Mouse (Mus musculus) urinary bladder, adult 2 months (tissue): ENCODE measurements around the gene Mccc1. TPM values are rescaled to one million over a fixed set of nuclear protein-coding genes. Genes with fewer than 3 reads are reported as not detected.

Source experiments
- DNase-seq: peaks from one replicate; pipeline ENCODE4 v3.0.0; 2022; ENCODE audit warnings: low spot score
- polyA plus RNA-seq: library from polyadenylated mRNA; depleted of rRNA; stranded (reverse); fragments of >200 nt; gene quantifications from 2 replicates; pipeline ENCODE4 v1.2.3, GENCODE M21; 2012

Gene Mccc1
- polyA plus RNA-seq, 1 experiment, result 22.6 TPM

GRCm38 (mm10) chr3:35964928-35965327 lies 35.5 kb downstream of the Mccc1 start:
- DNase-seq, result no peak

DNA sequence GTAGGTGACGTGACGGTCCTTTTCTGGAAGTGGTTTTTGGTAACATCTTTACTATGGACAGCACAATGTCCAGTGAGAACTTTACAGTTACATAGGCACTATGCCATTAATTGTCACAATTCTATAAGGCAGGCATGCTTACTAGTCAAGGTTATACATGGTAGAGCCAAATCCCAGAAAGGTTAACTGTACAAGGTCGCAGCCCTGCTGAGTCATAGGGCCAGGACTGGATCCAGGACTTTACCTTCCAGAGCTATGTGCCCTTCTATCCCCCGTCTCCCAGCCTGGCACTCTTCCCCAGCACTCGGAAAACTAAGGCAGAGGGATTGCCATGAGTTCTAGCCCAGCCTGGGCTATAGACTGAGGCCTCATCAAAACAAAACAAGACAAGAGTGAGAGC lies 36.6 kb downstream of the Mccc1 start:
- DNase-seq, result no peak

- no peak for DNase-seq
Observed at GRCm38 (mm10) chr3:35963401-35963800, 37.1 kb downstream of the Mccc1 start.

DNA sequence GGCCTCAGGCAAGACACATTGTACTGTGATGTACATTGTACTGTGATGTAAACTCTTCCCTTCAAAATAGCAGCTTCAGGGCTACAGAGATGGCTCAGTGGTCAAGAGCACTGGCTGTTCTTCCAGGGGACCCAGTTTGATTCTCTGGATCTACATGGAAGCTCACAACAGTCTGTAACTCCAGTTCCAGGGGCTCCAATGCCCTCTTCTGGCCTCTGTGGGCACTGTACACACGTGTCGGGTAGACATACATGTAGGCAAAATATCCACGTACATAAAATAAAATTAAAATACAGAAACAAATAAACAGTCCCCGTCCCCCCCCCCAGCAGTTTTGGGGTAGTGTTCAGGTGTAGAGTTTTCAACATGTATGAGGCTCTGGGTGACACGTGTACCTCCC lies 37.5 kb downstream of the Mccc1 start:
- no peak for DNase-seq

GRCm38 (mm10) chr3:35957230-35957629 lies 43.2 kb downstream of the Mccc1 start:
- DNase-seq, result no peak

- no peak for DNase-seq
Observed at GRCm38 (mm10) chr3:35954901-35955575, 45.4 kb downstream of the Mccc1 start.

DNA sequence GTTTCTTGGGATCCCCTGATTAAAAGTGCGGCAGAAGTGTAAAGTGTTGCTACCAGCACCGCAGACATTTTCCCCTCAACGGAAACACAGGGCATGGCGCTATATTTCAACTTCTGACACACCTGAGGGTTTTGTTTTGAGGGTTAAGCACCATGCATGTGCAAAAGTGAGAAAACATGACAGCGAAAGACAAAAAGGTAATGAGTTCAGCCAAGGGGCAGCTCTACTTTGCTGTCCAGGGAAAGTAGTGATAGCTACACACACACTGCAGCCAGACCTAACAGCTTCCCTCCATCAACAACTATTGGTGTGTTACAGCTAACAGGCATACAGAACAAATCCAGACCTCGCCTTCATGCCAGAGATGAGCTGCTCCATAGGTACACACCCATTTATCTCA lies 46.7 kb downstream of the Mccc1 start:
- DNase-seq, result no peak

DNA sequence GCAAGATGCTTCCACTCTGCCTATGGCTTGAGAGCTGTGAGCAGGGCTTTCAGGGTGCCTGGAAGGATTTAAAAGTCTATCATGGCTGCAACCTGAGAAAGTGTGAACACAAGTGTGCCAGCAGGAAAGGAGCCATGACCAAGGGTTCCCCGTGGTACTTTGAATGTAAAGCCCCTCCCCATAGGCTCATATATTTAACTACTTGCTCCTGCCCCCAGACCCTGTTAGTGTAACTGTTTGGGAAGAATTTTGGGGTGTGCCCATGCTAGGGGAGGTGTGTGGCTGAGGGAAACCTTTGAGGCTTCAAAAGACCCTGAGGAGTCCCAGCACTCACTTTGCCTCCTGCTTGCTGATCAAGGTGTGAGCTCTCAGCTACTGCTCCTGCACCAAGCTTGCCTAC lies 47.3 kb downstream of the Mccc1 start:
- DNase-seq, result no peak

DNA sequence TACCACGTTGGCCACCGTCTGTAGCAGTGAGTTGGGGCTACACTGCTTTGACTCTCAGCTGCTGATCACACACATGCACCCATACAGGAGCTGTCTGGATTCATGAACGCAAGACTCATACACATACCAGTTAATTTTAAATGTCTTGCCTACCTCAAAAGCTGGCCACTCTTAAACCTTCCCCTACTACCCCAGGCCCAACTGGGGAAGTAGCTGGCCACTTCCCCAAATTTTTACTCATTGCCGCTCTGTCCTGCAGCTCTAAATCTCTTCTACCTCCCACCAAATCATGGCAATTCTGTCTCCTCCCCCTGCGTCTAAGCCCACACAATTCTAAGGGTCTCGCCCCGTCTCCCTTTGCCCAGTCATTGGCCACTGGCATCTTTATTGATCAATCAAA lies 52.3 kb downstream of the Mccc1 start:
- no peak for DNase-seq

- DNase-seq, result no peak
Observed at GRCm38 (mm10) chr3:35940520-35941135, 59.9 kb downstream of the Mccc1 start.

GRCm38 (mm10) chr3:35940047-35940446 lies 60.4 kb downstream of the Mccc1 start:
- no peak for DNase-seq

- no peak for DNase-seq
Observed at GRCm38 (mm10) chr3:35937345-35937744, 63.1 kb downstream of the Mccc1 start, which contains the start of gene Dcun1d1. Dcun1d1 (minus strand) TSS chr3:35937445.

DNA sequence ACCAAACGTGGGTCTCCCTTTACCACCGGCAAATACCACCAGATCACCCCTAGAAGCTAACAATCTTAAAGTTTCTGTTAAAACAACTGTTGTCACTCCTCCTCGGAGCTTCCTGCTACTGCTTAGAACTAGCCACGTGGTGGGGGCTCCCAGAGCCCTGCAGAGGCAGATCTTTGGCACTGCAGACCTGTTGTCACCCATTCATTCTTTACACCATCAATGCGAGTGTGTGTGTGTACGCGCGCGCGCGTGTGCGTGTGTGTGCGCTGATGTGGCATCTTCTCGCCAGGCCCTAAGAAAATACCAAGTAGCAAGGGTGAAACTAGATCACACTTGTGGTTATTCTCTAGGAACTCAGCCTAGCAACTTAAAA lies 67.1 kb downstream of the Mccc1 start:
- no peak for DNase-seq

GRCm38 (mm10) chr3:35932735-35933404 lies 67.6 kb downstream of the Mccc1 start:
- DNase-seq, result peak; percentile 89

DNA sequence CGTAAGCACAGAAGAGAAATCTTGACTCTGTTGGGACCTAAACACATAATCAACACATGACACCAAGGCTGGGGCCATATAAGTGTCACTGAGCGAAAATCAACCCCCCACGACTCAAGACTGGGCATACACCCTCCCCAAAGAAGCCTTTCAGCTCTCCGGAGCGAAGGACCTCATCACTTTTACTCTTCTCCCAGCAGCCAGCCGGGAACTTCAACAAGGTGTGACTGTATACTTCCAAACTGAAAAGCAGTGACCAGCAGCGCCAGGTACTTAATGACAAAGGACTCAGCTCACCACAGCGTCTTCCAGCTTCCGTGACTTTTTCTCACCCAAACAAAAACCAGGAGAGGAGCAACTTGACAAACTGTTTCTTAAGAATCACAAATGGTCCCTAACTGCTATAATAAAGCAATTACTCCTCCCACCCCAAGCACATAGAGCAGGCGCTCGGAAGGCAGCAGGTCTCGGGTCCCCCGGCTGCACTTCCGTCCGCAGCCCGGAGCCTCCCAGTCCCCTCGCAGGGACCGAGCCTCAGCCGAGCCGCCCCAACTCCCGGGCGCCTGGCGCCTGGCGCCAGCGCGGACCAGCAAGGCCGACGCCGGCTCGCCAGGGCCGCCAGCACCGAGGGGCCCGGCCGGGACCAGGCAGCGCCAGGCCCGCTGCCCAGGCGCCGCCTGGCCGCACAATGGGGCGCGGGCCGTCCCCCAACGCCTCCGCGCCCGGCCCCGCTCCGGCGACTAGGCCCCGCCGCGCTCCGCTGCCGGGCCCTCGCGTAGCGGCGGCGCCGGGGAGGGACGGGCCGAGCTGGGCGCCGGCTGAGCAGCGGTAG lies 68.4 kb downstream of the Mccc1 start:
- DNase-seq, result peak; percentile 26

GRCm38 (mm10) chr3:35931359-35931758 lies 69.1 kb downstream of the Mccc1 start:
- no peak for DNase-seq

GRCm38 (mm10) chr3:35929831-35930230 lies 70.6 kb downstream of the Mccc1 start:
- no peak for DNase-seq

DNA sequence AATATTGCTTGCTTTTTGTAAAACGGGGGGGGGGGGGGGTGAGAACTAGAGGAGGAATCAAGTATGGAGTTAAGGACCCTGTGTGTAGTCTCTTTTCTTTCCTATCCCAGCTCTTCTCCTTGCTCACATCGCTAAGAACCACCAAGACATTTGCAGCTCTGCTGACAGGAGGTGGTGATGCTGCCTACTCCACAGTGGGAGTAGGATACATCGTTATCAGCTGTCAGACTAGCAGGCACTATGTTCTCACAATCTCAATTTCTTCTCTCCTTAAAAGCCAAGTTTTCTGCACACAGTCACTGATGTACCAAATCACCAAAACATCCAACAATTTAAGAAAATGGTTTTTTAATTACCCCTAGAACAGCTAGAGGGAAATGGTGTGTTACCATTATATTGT lies 71.1 kb downstream of the Mccc1 start:
- no peak for DNase-seq

DNA sequence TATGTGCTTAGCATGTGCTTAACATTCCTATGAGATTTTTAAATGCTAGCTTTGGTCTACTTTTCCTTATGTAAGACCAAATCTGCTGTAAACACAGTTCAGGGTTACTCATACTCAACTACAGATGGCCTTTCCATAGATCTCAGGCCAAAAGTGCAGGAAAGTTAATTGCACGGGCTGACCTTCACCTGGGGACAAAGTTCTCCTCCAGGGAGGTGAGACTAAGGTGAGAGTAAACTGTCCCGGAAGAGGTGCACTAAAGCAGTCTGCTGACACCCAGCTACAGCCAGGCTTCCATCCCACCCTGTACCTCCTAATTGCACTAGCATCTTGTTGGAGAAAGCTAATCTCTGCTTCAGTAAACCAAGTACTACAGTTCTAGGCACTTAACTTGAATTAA lies 74.6 kb downstream of the Mccc1 start:
- DNase-seq, result no peak

GRCm38 (mm10) chr3:35924007-35924406 lies 76.5 kb downstream of the Mccc1 start:
- no peak for DNase-seq

GRCm38 (mm10) chr3:35923495-35923894 lies 77.0 kb downstream of the Mccc1 start:
- no peak for DNase-seq

- DNase-seq, result no peak
Observed at GRCm38 (mm10) chr3:35922522-35922921, 78.0 kb downstream of the Mccc1 start.
